Mouse (Mus musculus) B cell, adult 2 months (primary cell): ENCODE results near the gene Olfr273.
"Not testable (repeated sequence)": the region's sequence is repeated elsewhere in the genome, so short reads cannot be mapped to it uniquely, and the experiment has no call there.

Source experiments
- DNase-seq, 2 experiments: peaks; one replicate each; pipeline ENCODE4 v3.0.0; 2022

Gene Olfr273

DNA sequence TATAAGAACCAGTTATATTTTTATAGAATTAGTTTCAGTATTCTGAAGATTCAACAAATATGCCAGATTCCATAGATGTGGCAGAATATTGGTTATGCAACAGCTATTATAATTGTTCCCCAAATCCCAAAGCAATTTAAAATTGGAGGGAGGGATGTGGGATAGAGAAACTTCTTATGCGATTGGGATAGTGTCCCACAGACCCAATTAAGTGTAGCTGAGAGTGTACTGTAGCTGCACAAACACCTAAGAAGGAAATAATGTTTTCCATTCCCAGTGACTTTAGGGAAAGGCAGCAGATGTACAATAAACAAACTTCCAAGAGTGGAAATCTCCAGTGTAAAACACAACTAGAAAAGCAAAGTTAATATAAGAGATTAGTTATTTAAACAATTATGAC lies at the start of gene Olfr273:
Gene Olfr273 (minus strand): TSS at position 101 of the 400 bp plus-strand sequence.
- no peak for DNase-seq

- DNase-seq: no peak
These were observed 5.1 kb upstream of the Olfr273 start for GRCm38 (mm10) chr4:52864156-52864555.

- DNase-seq: no peak
These were observed 9.4 kb downstream of the Olfr273 start for GRCm38 (mm10) chr4:52849672-52850071.

DNA sequence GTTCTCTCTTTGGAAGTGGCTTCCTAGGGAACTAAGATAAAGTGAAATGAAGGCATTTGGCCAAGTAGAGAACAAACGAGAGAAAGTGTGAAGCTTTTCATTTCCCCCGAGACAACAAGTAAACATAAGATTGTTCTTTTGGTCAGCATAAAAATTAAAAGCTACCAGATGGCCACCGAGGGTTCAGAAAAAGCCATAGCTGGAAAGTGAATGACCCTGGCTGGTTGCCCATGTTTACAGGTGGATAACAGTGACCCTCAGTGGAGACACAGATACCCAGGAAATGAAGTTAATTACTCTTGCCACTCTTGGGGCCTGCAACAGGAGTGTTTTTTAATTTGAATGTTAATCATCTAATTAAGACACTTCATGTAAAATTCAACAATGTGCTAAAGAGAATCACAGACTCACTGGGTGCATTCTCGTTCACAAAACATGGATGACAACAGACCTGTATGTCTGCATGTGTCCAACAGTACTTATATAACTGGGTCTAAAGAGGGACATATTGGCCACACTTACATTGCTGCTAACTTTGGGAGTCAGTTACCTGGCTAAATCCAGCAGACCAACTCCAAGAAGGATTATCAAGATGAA lies 9.9 kb downstream of the Olfr273 start:
- no peak for DNase-seq

DNA sequence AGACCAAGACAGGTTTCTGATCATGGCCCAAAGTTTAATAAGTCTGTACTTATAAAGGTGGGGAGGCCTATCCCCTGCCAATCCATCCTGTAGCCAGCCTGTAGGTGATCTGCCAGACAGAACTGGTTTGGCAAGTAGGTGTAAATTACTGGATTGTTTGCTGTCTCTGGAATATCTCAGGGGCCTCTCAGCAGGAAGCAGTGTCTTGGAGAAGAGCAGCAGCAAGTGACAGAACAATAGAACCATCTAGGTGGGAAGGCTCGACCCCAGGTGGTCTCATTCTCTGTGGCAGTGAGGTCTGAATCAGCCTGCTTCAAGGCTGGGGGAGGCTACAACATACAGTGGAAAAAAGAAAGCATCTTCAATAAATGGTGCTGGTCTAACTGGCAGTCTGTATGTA lies 13.6 kb downstream of the Olfr273 start:
- not testable (repeated sequence) for DNase-seq

DNA sequence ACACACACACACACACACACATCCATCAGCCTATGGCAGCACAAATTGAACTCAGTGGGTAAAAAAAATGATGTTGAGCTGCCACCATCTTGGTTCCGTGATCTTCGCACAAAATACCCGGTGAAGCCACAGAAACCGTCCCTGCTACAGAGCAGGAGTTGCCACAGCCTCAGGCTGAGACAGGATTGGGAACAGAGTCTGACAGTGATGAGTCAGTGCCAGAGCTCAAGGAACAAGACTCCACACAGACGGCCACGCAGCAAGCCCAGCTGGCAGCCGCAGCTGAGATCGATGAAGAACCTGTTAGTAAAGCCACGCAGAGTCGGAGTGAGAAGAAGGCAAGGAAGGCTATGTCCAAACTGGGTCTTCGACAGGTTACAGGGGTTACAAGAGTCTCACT lies 37.7 kb downstream of the Olfr273 start:
- DNase-seq: no peak

- no peak for DNase-seq
These were observed 44.7 kb downstream of the Olfr273 start, which contains the start of gene Olfr275 for GRCm38 (mm10) chr4:52814304-52814703. Gene Olfr275, plus strand, starts transcription at chr4:52814604.

DNA sequence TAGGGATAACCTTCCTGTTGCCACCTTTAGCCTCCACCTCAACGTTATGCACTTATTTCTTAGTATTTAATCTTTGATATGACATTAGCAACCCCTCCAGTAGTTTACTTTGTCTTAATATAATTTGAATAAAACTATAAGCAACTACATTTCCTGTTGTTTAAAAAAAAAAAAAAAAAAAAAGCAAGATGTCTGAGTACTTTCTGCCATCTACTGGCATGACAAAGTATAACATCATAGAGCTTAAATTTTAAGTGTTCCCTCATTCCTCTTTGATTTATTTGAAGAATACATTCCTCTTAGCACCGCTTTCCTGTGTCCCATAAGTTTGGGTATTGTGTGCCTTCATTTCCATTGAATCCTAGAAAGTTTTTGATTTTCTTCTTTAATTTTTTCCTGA lies 47.2 kb downstream of the Olfr273 start:
- no peak for DNase-seq
